Mouse (Mus musculus): ENCODE measurements around the gene Slc24a5. TPM values are rescaled to one million over a fixed set of nuclear protein-coding genes. Genes with fewer than 3 reads are reported as not detected.

Slc24a5 gene
- total and polyA plus RNA-seq, 3 experiments = 0.41 to 1.3 (median 0.97) TPM

- no peaks in the 10 kb centered on the region for H3K36me3 ChIP-seq (ENCODE audit: control insufficient read depth, insufficient read depth, low read length)
- intact Hi-C loops (cut with DNase I) = no loop called here
- H3K27me3 ChIP-seq (ENCODE audit: control insufficient read depth, insufficient read depth, low read length) = no peaks in the 10 kb centered on the region
- H3K9ac ChIP-seq (ENCODE audit: low read depth, low read length) = no peak within 1 kb of the TSS
- WGBS = 2% methylated on average over 39 of the region's 39 CpGs
- no peak within 1 kb of the TSS for H3K27ac ChIP-seq
- H3K4me1 ChIP-seq (ENCODE audit: control insufficient read depth, insufficient read depth, low read length) = no peaks in the 10 kb centered on the region
- no peak within 1 kb of the TSS for H3K4me3 ChIP-seq
- DNase-seq = peak; percentile 52 to 75
- TF ChIP-seq CTCF (IDR thresholded peaks at IDR 0.05) = no peak
- TF ChIP-seq EP300 (IDR thresholded peaks at IDR 0.05; ENCODE audit: insufficient read depth, low read depth, low read length) = no peak
- no peak for TF ChIP-seq POLR2A (IDR thresholded peaks at IDR 0.05; ENCODE audit: insufficient read depth, low read depth, low read length)
- no peaks in the 10 kb centered on the region for H3K79me2 ChIP-seq (replicated peaks; ENCODE audit: control insufficient read depth, insufficient read depth, low read length)
Measured at GRCm38 (mm10) chr2:125135903-125136811, 68.2 kb downstream of the Slc24a5 start, which contains the start of gene Ctxn2. Ctxn2 (plus strand) TSS chr2:125136692.

- no peak for DNase-seq
- Histone ChIP-seq H3K27ac (no peak overlapping the region), H3K4me1 (ENCODE audit: control insufficient read depth, insufficient read depth, low read length) (no peaks in the 10 kb centered on the region), H3K9ac (ENCODE audit: low read depth, low read length) (no peak overlapping the region), H3K27me3 (ENCODE audit: control insufficient read depth, insufficient read depth, low read length) (no peaks in the 10 kb centered on the region), H3K79me2 (replicated peaks; ENCODE audit: control insufficient read depth, insufficient read depth, low read length) (no peaks in the 10 kb centered on the region), H3K4me3 (no peak overlapping the region), H3K36me3 (ENCODE audit: control insufficient read depth, insufficient read depth, low read length) (no peaks in the 10 kb centered on the region)
- intact Hi-C loops (cut with DNase I) = no loop called here
- 27% methylated on average over 7 of the region's 7 CpGs for WGBS
- TF ChIP-seq POLR2A (IDR thresholded peaks at IDR 0.05; ENCODE audit: insufficient read depth, low read depth, low read length) (no peak), EP300 (IDR thresholded peaks at IDR 0.05; ENCODE audit: insufficient read depth, low read depth, low read length) (no peak), CTCF (IDR thresholded peaks at IDR 0.05) (no peak)
Measured at GRCm38 (mm10) chr2:125136846-125137245, 68.9 kb downstream of the Slc24a5 start.

Other genes with a start within 250 kb of the Slc24a5 start
- 1 to 10 TPM; 4.8 to 7.2 TPM for gene Myef2, start 55.5 kb downstream of the Slc24a5 start, total RNA-seq (2021)
- gene Myef2, start 55.5 kb downstream of the Slc24a5 start, polyA plus RNA-seq (2012; rRNA removed) = 2.5 and 4.3 TPM in 2 replicates
- not detected for gene Ctxn2, start 68.6 kb downstream of the Slc24a5 start, total RNA-seq (2021)
- gene Ctxn2, start 68.6 kb downstream of the Slc24a5 start, polyA plus RNA-seq (2012; rRNA removed) = not detected in 2 replicates
- gene Slc12a1, start 84.4 kb downstream of the Slc24a5 start, total RNA-seq (2021) = not detected
- gene Slc12a1, start 84.4 kb downstream of the Slc24a5 start, polyA plus RNA-seq (2012; rRNA removed) = not detected in 2 replicates
- 10 to 100 TPM; 27.4 to 27.5 TPM for gene Dut, start 179.1 kb downstream of the Slc24a5 start, total RNA-seq (2021)
- gene Dut, start 179.1 kb downstream of the Slc24a5 start, polyA plus RNA-seq (2012; rRNA removed) = 17.3 and 25.0 TPM in 2 replicates

Measured in heart, adult 2 months (tissue).